Mouse (Mus musculus) embryonic facial prominence, embryonic 14.5 days (tissue): ENCODE data around the gene Eya3. TPM values are rescaled to one million over a fixed set of nuclear protein-coding genes. Genes with fewer than 3 reads are reported as not detected.
A peak's percentile ranks its signal among the peaks of the same experiment; 100 is the strongest.

ENCODE experiments used
- ATAC-seq: fragments of 200-750 bp; cut with Nextera tagmentation; 2 replicates; pipeline ENCODE4 v1.8.0; 2017; ENCODE audit warnings: low read depth, moderate number of reproducible peaks, moderate TSS enrichment
- DNase-seq: peaks from one replicate; pipeline ENCODE4 v3.0.0-alpha.2; 2015; ENCODE audit warnings: low spot score
- H3K27ac ChIP-seq: fragments of 300-500 bp; sonication (generic); replicated peaks from 2 replicates; pipeline ENCODE4 v1.5.1; 2014; ENCODE audit warnings: low read depth, mild to moderate bottlenecking, low read length, moderate library complexity
- H3K27me3 ChIP-seq: fragments of 300-500 bp; sonication (generic); replicated peaks from 2 replicates; pipeline ENCODE4 v1.6.1; 2014; ENCODE audit warnings: low read length; ENCODE audit not compliant: control insufficient read depth, insufficient read depth
- H3K36me3 ChIP-seq: fragments of 300-500 bp; sonication (generic); 2 replicates; pipeline ENCODE4 v1.6.1; 2014; ENCODE audit warnings: low read length, mixed read lengths; ENCODE audit not compliant: control insufficient read depth, insufficient read depth
- H3K4me1 ChIP-seq: fragments of 300-500 bp; sonication (generic); 2 replicates; pipeline ENCODE4 v1.6.1; 2014; ENCODE audit warnings: antibody characterized with exemption, low read length; ENCODE audit not compliant: control insufficient read depth, insufficient read depth
- H3K4me2 ChIP-seq: fragments of 300-500 bp; sonication (generic); 2 replicates; pipeline ENCODE4 v1.6.1; 2014; ENCODE audit warnings: low read depth, mild to moderate bottlenecking, low read length, moderate library complexity, mixed read lengths
- H3K4me3 ChIP-seq: fragments of 300-500 bp; sonication (generic); 2 replicates; pipeline ENCODE4 v1.5.1; 2014; ENCODE audit warnings: low read depth, mild to moderate bottlenecking, low read length
- H3K9ac ChIP-seq: fragments of 300-500 bp; sonication (generic); 2 replicates; pipeline ENCODE4 v1.6.1; 2014; ENCODE audit warnings: low read depth, mild to moderate bottlenecking, low read length, moderate library complexity, mixed read lengths
- H3K9me3 ChIP-seq: fragments of 300-500 bp; sonication (generic); 2 replicates; pipeline ENCODE4 v1.6.1; 2016; ENCODE audit warnings: low read length; ENCODE audit not compliant: control insufficient read depth
- WGBS: fragments of 180-500 bp; shearing (Covaris S2); extraction: QIAGEN DNeasy Blood & Tissue Kit; methylation state at CpG from one replicate; pipeline ENCODE4 v1.1.7; 2014; 5-methylcytosine and 5-hydroxymethylcytosine counted together
- polyA plus RNA-seq: library from polyadenylated mRNA; unstranded; fragments of >200 nt; fragmentation: Nextera tagmentation; extraction: Ambion mirVana; gene quantifications from 2 replicates; pipeline ENCODE4 v1.2.1, GENCODE M21; 2014

Gene Eya3
- polyA plus RNA-seq, 1 experiment from 2014 or later, result 25.5 TPM

GRCm38 (mm10) chr4:132653799-132654198, 15.0 kb downstream of the Eya3 start:
- no peaks in the 10 kb centered on the region for H3K9me3 ChIP-seq
- H3K4me1 ChIP-seq, result peaks cover 3% of the 10 kb centered on the region; the same call in 1 of the 2 replicates
- H3K4me2 ChIP-seq, result no peak overlapping the region
- 76% methylated on average over 3 of the region's 3 CpGs for WGBS
- no peak overlapping the region for H3K4me3 ChIP-seq
- ATAC-seq (no peak), DNase-seq (no peak)
- H3K36me3 ChIP-seq, result peaks cover 10% of the 10 kb centered on the region; the same call in 1 of the 2 replicates
- H3K9ac ChIP-seq, result no peak overlapping the region
- no peak overlapping the region for H3K27ac ChIP-seq
- H3K27me3 ChIP-seq, result no peaks in the 10 kb centered on the region

GRCm38 (mm10) chr4:132655290-132655689, 16.5 kb downstream of the Eya3 start:
- no peaks in the 10 kb centered on the region for H3K27me3 ChIP-seq
- no peak overlapping the region for H3K9ac ChIP-seq
- H3K4me2 ChIP-seq, result no peak overlapping the region
- no peak for DNase-seq
- no peak for ATAC-seq
- peaks cover 3% of the 10 kb centered on the region; the same call in 1 of the 2 replicates for H3K4me1 ChIP-seq
- peaks cover 10% of the 10 kb centered on the region; the same call in 1 of the 2 replicates for H3K36me3 ChIP-seq
- H3K27ac ChIP-seq, result no peak overlapping the region
- H3K4me3 ChIP-seq, result no peak overlapping the region
- 76% methylated on average over 5 of the region's 5 CpGs for WGBS
- no peaks in the 10 kb centered on the region for H3K9me3 ChIP-seq

GRCm38 (mm10) chr4:132659106-132659505, 20.3 kb downstream of the Eya3 start:
- ATAC-seq, result no peak
- Histone ChIP-seq H3K4me1 (no peaks in the 10 kb centered on the region), H3K4me2 (no peak overlapping the region), H3K27me3 (no peaks in the 10 kb centered on the region), H3K36me3 (peaks cover 38% of the 10 kb centered on the region), H3K4me3 (no peak overlapping the region), H3K9me3 (no peaks in the 10 kb centered on the region), H3K27ac (no peak overlapping the region), H3K9ac (no peak overlapping the region)
- no peak for DNase-seq
- 65% methylated on average over 7 of the region's 7 CpGs for WGBS

GRCm38 (mm10) chr4:132672697-132673096, 33.9 kb downstream of the Eya3 start:
- WGBS, result 96% methylated on average over 5 of the region's 5 CpGs
- Histone ChIP-seq H3K4me3 (no peak overlapping the region), H3K27ac (no peak overlapping the region), H3K4me1 (no peaks in the 10 kb centered on the region), H3K27me3 (no peaks in the 10 kb centered on the region), H3K4me2 (no peak overlapping the region), H3K36me3 (peaks cover 69% of the 10 kb centered on the region), H3K9me3 (no peaks in the 10 kb centered on the region), H3K9ac (no peak overlapping the region)
- ATAC-seq (no peak), DNase-seq (no peak)

- Histone ChIP-seq H3K9me3 (no peaks in the 10 kb centered on the region), H3K9ac (no peak overlapping the region), H3K4me3 (no peak overlapping the region), H3K27me3 (no peaks in the 10 kb centered on the region), H3K4me1 (no peaks in the 10 kb centered on the region), H3K36me3 (peaks cover 59% of the 10 kb centered on the region), H3K27ac (no peak overlapping the region), H3K4me2 (no peak overlapping the region)
- ATAC-seq, result no peak
- peak; percentile 12 for DNase-seq
- 87% methylated on average over 7 of the region's 7 CpGs for WGBS
Observed at GRCm38 (mm10) chr4:132676771-132677539, 38.2 kb downstream of the Eya3 start.

- Histone ChIP-seq H3K27ac (no peak overlapping the region), H3K9ac (no peak overlapping the region), H3K4me2 (no peak overlapping the region), H3K4me1 (no peaks in the 10 kb centered on the region), H3K27me3 (no peaks in the 10 kb centered on the region), H3K9me3 (no peaks in the 10 kb centered on the region), H3K36me3 (peaks cover 47% of the 10 kb centered on the region), H3K4me3 (no peak overlapping the region)
- DNase-seq (no peak), ATAC-seq (no peak)
- 79% methylated on average over 2 of the region's 2 CpGs for WGBS
Observed at GRCm38 (mm10) chr4:132689634-132690033, 50.8 kb downstream of the Eya3 start.

- 90% methylated on average over 3 of the region's 3 CpGs for WGBS
- Histone ChIP-seq H3K4me2 (no peak overlapping the region), H3K27me3 (no peaks in the 10 kb centered on the region), H3K36me3 (peaks cover 65% of the 10 kb centered on the region), H3K9me3 (no peaks in the 10 kb centered on the region), H3K4me3 (no peak overlapping the region), H3K9ac (no peak overlapping the region), H3K4me1 (no peaks in the 10 kb centered on the region), H3K27ac (no peak overlapping the region)
- ATAC-seq, result no peak
- no peak for DNase-seq
Observed at GRCm38 (mm10) chr4:132693366-132693765, 54.6 kb downstream of the Eya3 start.

- Histone ChIP-seq H3K36me3 (peaks cover 87% of the 10 kb centered on the region), H3K4me1 (no peaks in the 10 kb centered on the region), H3K27ac (no peak overlapping the region), H3K4me3 (no peak overlapping the region), H3K9ac (no peak overlapping the region), H3K9me3 (no peaks in the 10 kb centered on the region), H3K27me3 (no peaks in the 10 kb centered on the region), H3K4me2 (no peak overlapping the region)
- WGBS, result 98% methylated on average over 5 of the region's 5 CpGs
- no peak for DNase-seq
- ATAC-seq, result no peak
Observed at GRCm38 (mm10) chr4:132702076-132702475, 63.3 kb downstream of the Eya3 start.

- ATAC-seq (no peak), DNase-seq (no peak)
- Histone ChIP-seq H3K4me2 (no peak overlapping the region), H3K27me3 (no peaks in the 10 kb centered on the region), H3K36me3 (peaks cover 87% of the 10 kb centered on the region), H3K9ac (no peak overlapping the region), H3K9me3 (no peaks in the 10 kb centered on the region), H3K4me1 (no peaks in the 10 kb centered on the region), H3K27ac (no peak overlapping the region), H3K4me3 (no peak overlapping the region)
- WGBS, result 95% methylated on average over 8 of the region's 8 CpGs
Observed at GRCm38 (mm10) chr4:132706885-132707284, 68.1 kb downstream of the Eya3 start.
